9 mouse cellular contexts compared by ENCODE assay signal in the genomic region with DNA sequence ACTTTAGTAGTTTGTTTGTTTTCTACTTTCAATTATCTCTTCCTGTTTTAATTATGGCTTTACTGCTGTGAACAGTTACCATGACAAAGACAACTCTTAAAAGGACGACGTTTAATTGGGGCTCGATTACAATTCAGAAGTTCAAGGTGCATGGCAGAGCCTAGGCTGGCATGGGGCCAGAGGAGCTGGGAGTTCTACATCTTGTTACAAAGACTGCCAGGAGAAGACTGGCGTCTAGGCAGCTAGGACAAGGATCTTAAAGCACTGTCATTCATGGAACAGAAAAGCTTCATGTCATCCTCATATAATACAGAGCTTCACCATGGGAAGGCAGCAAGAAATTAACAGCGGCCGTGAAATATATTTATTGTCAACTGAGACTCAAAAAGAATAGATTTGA.
A peak's percentile ranks its signal among the peaks of the same experiment; 100 is the strongest.
DNase-seq lines count a peak whose midpoint lies in the region; ATAC-seq and TF ChIP-seq lines count a peak whose summit lies in the region.
"Had no signal": no experiment of that assay in that cellular context is flagged by ENCODE, and none has a peak within 500 bp of the region (broad histone marks: within the 10 kb centered on the region; RNA-seq: fewer than 3 reads in every experiment).

No protein-coding gene starts in this region.

- 48% methylated on average over 6 of the region's 6 CpGs for WGBS in limb, embryonic 12.5 days

- H3K27me3 ChIP-seq in limb, embryonic 12.5 days: no peaks in the 10 kb centered on the region
- H3K27me3 ChIP-seq: Patski had no signal

- no peak overlapping the region for H3K9ac ChIP-seq in limb, embryonic 12.5 days (replicated peaks)

- H3K4me3 ChIP-seq in gastrocnemius, adult 2 months: peak overlapping the region; percentile 90
- peak overlapping the region; percentile 55 for H3K4me3 ChIP-seq in limb, embryonic 12.5 days (replicated peaks)

- peaks cover 22% of the 10 kb centered on the region for H3K9me3 ChIP-seq in limb, embryonic 12.5 days

- DNase-seq in left cerebral cortex, adult 18-20 months (ENCODE audit: low spot score in 2 of 2): peak; percentile 15 to 31
- no peak for DNase-seq in left cerebral cortex, adult 11 months (ENCODE audit: low spot score)
- peak; percentile 47 for DNase-seq in cerebellum, adult 11-12 months
- peak; percentile 31 for DNase-seq in gastrocnemius, adult 2 months
- DNase-seq in kidney, adult 18-20 months: peak; percentile 51
- peak; percentile 28 for DNase-seq in naive thymus-derived CD4-positive, alpha-beta T cell, adult 2 months (ENCODE audit: low read depth)

- TF ChIP-seq CTCF in gastrocnemius, adult 2 months (IDR thresholded peaks at IDR 0.05): no peak

- peak overlapping the region; percentile 90 for H3K27ac ChIP-seq in gastrocnemius, adult 2 months
- H3K27ac ChIP-seq in limb, embryonic 12.5 days: no peak overlapping the region

- ATAC-seq in limb, embryonic 12.5 days (ENCODE audit: insufficient number of reproducible peaks, insufficient read depth, low FRiP score, low TSS enrichment, low read depth): no peak
- ATAC-seq in inflammation-experienced regulatory T-cells, adult 6 months: no peak

- intact Hi-C loops in gastrocnemius, adult 2 months (cut with DNase I): no loop called here

- peak overlapping the region; percentile 45 for H3K4me2 ChIP-seq in limb, embryonic 12.5 days

- peaks cover 13% of the 10 kb centered on the region for H3K36me3 ChIP-seq in limb, embryonic 12.5 days

- H3K4me1 ChIP-seq in limb, embryonic 12.5 days (replicated peaks): peaks cover 4% of the 10 kb centered on the region; the same call in 1 of the 2 replicates
